Mouse (Mus musculus) hindbrain, embryonic 15.5 days (tissue): ENCODE measurements at regions not wholly inside any gene's neighbourhood (a gene's known extent, or its start where the extent isn't known, plus 50 kb on each side); places are given as distances from the start of the nearest gene placed in this dataset.

Experiments used
- ATAC-seq: fragments of 200-750 bp; cut with Nextera tagmentation; 2 replicates; pipeline ENCODE4 v1.8.0; 2017; ENCODE audit warnings: low read depth, moderate number of reproducible peaks, moderate TSS enrichment; ENCODE audit not compliant: low FRiP score
- H3K27ac ChIP-seq: fragments of 300-500 bp; sonication (generic); replicated peaks from 2 replicates; pipeline ENCODE4 v1.5.1; 2015; ENCODE audit warnings: mild to moderate bottlenecking, inconsistent platforms
- H3K27me3 ChIP-seq: fragments of 300-500 bp; sonication (generic); 2 replicates; pipeline ENCODE4 v1.6.1; 2015; ENCODE audit warnings: control low read depth, inconsistent platforms
- H3K36me3 ChIP-seq: fragments of 300-500 bp; sonication (generic); 2 replicates; pipeline ENCODE4 v1.6.1; 2015; ENCODE audit warnings: control low read depth, inconsistent platforms
- H3K4me1 ChIP-seq: fragments of 300-500 bp; sonication (generic); replicated peaks from 2 replicates; pipeline ENCODE4 v1.6.1; 2015; ENCODE audit warnings: control low read depth, inconsistent platforms
- H3K4me2 ChIP-seq: fragments of 300-500 bp; sonication (generic); 2 replicates; pipeline ENCODE4 v1.6.1; 2015; ENCODE audit warnings: moderate library complexity, mild to moderate bottlenecking, inconsistent platforms
- H3K4me3 ChIP-seq: fragments of 300-500 bp; sonication (generic); 2 replicates; pipeline ENCODE4 v1.5.1; 2015; ENCODE audit warnings: mild to moderate bottlenecking, inconsistent platforms
- H3K9ac ChIP-seq: fragments of 300-500 bp; sonication (generic); 2 replicates; pipeline ENCODE4 v1.6.1; 2015; ENCODE audit warnings: inconsistent platforms
- H3K9me3 ChIP-seq: fragments of 300-500 bp; sonication (generic); 2 replicates; pipeline ENCODE4 v1.6.1; 2016; ENCODE audit warnings: control low read depth, inconsistent platforms
- WGBS: fragments of 180-500 bp; shearing (Covaris S2); methylation state at CpG from one replicate; pipeline ENCODE4 v1.1.7; 2015; 5-methylcytosine and 5-hydroxymethylcytosine counted together

DNA sequence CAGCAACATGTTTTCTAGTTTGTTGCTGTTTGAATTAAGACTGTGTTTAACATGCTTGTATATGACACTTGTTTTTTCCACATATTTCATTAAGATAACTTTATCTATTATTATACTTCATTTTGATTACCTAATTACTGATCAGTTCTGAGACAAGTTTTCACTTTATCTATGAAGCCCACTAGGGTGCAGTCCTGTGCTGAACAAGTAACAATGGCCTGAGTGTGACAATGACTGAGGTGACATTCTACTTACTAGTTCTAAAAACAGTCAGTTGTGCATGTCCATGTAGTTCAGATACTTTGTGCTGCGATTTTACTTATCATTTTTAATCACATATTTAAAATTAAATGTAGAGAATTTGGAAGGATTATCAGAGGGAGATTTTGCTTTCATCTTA is 1795.2 kb upstream of the Gm37988 start:
- Histone ChIP-seq H3K27me3 (no peaks in the 10 kb centered on the region), H3K36me3 (no peaks in the 10 kb centered on the region), H3K4me1 (no peaks in the 10 kb centered on the region), H3K9ac (no peak overlapping the region), H3K4me2 (no peak overlapping the region), H3K4me3 (no peak overlapping the region), H3K27ac (no peak overlapping the region), H3K9me3 (no peaks in the 10 kb centered on the region)
- WGBS = 72% methylated on average over 1 of the region's 1 CpGs
- ATAC-seq = no peak

DNA sequence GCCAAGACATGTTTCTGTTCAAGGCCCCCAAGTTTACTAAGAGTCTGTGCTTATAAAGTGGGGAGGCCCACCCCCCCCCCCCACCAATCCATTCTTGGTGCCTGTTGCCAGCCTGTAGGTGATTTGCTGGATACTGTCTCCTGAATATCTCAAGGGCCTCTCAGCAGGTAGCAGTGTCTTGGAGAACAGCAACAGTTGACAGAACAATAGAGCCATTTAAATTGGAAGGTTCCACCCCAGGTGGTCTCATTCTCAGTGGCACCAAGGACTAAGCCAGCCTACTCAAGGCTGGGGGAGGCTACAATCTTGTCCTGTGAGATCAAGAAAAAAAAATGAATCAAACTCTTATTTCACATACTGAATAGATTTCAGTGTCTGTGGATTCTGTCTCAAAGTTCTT is 1744.9 kb upstream of the Gm37988 start:
- no peaks in the 10 kb centered on the region for H3K4me1 ChIP-seq
- H3K27ac ChIP-seq = no peak overlapping the region
- H3K4me3 ChIP-seq = no peak overlapping the region
- no peak for ATAC-seq
- no peaks in the 10 kb centered on the region for H3K36me3 ChIP-seq
- H3K9me3 ChIP-seq = no peaks in the 10 kb centered on the region
- H3K4me2 ChIP-seq = no peak overlapping the region
- H3K27me3 ChIP-seq = no peaks in the 10 kb centered on the region
- H3K9ac ChIP-seq = no peak overlapping the region

GRCm38 (mm10) chr1:3094375-3094774 is 1713.3 kb upstream of the Gm37988 start:
- Histone ChIP-seq H3K27me3 (no peaks in the 10 kb centered on the region), H3K27ac (no peak overlapping the region), H3K4me3 (no peak overlapping the region), H3K4me2 (no peak overlapping the region), H3K4me1 (no peaks in the 10 kb centered on the region), H3K36me3 (no peaks in the 10 kb centered on the region), H3K9ac (no peak overlapping the region), H3K9me3 (no peaks in the 10 kb centered on the region)
- no peak for ATAC-seq

- Histone ChIP-seq H3K36me3 (no peaks in the 10 kb centered on the region), H3K9me3 (no peaks in the 10 kb centered on the region), H3K27me3 (no peaks in the 10 kb centered on the region), H3K4me1 (no peaks in the 10 kb centered on the region), H3K4me3 (no peak overlapping the region), H3K9ac (no peak overlapping the region), H3K27ac (no peak overlapping the region), H3K4me2 (no peak overlapping the region)
- WGBS = 56% methylated on average over 1 of the region's 1 CpGs
- ATAC-seq = no peak
Measured at GRCm38 (mm10) chr1:3094910-3095309, 1712.8 kb upstream of the Gm37988 start.

DNA sequence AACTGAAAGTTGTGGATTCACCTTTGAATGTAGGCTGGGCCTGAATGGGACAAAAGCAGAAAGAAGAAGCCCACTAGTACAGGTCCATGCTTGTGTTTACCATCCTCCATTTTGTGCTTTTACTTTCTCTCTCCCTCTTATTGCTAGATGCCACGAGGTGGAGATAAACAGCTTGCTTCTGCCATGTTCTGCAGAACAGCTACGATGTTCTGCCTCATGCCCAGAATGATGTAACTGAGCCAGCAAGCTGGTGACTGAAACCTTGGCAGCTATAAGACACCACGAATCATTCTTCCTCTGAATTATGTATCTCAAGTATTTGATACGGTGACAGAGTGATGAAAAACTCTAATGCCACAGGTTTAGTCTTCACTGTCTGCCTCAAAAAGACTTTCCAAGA is 1694.1 kb upstream of the Gm37988 start:
- Histone ChIP-seq H3K4me1 (no peaks in the 10 kb centered on the region), H3K9me3 (no peaks in the 10 kb centered on the region), H3K27me3 (no peaks in the 10 kb centered on the region), H3K4me2 (no peak overlapping the region), H3K9ac (no peak overlapping the region), H3K4me3 (no peak overlapping the region), H3K27ac (no peak overlapping the region), H3K36me3 (no peaks in the 10 kb centered on the region)
- 84% methylated on average over 4 of the region's 4 CpGs for WGBS
- no peak for ATAC-seq

GRCm38 (mm10) chr1:3119498-3120391 is 1687.9 kb upstream of the Gm37988 start:
- no peak for ATAC-seq
- WGBS = 32% methylated on average over 2 of the region's 2 CpGs
- no peak overlapping the region for H3K9ac ChIP-seq
- no peak overlapping the region for H3K27ac ChIP-seq
- no peaks in the 10 kb centered on the region for H3K36me3 ChIP-seq
- H3K4me3 ChIP-seq = no peak overlapping the region
- H3K4me1 ChIP-seq = peaks cover 5% of the 10 kb centered on the region; the same call in 1 of the 2 replicates
- no peak overlapping the region for H3K4me2 ChIP-seq
- H3K9me3 ChIP-seq = no peaks in the 10 kb centered on the region
- H3K27me3 ChIP-seq = no peaks in the 10 kb centered on the region

DNA sequence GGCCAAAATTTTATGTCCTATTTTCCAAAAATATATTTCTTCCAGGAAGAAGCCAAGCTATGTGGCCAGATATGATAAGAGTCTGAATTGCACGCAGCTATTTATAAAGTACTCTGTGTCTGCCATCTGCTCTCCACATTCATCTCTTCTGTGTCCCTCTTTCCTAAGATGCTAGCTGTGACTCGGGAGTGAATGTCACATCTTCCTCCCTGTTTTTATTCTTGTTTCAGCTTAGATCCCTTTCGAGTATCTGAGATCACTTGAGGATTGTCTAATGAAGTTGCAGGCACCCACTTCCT is 1687.4 kb upstream of the Gm37988 start:
- Histone ChIP-seq H3K9me3 (no peaks in the 10 kb centered on the region), H3K9ac (no peak overlapping the region), H3K4me2 (no peak overlapping the region), H3K4me3 (no peak overlapping the region), H3K27me3 (no peaks in the 10 kb centered on the region), H3K4me1 (peaks cover 5% of the 10 kb centered on the region; the same call in 1 of the 2 replicates), H3K36me3 (no peaks in the 10 kb centered on the region), H3K27ac (no peak overlapping the region)
- WGBS = 70% methylated on average over 3 of the region's 3 CpGs
- ATAC-seq = no peak

DNA sequence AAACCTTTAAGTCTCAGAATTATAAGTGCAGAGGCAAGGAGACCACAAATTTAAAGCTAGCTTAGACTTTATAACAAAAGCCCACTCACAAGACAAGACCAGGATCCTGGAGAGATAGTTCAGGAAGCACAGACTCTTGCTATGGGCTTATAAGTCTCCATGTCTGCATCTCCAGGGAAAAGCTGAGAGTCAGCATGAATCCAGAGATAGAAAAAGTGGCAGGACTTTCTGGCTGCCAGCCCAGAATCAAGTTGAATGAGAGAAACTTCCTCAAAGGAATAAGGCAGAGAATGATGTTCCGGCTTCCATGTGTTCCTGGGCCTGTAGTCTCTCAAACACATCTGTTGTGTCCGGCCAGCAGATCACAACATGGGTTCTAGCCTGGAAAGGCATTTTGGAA is 1686.4 kb upstream of the Gm37988 start:
- Histone ChIP-seq H3K27me3 (no peaks in the 10 kb centered on the region), H3K36me3 (no peaks in the 10 kb centered on the region), H3K9ac (no peak overlapping the region), H3K4me1 (peaks cover 5% of the 10 kb centered on the region; the same call in 1 of the 2 replicates), H3K9me3 (no peaks in the 10 kb centered on the region), H3K27ac (no peak overlapping the region), H3K4me2 (no peak overlapping the region), H3K4me3 (no peak overlapping the region)
- 74% methylated on average over 2 of the region's 2 CpGs for WGBS
- ATAC-seq = no peak

GRCm38 (mm10) chr1:3121745-3122144 is 1685.9 kb upstream of the Gm37988 start:
- ATAC-seq = peak; percentile 56; the same call in 1 of the 2 replicates
- 95% methylated on average over 10 of the region's 10 CpGs for WGBS
- Histone ChIP-seq H3K36me3 (no peaks in the 10 kb centered on the region), H3K9ac (no peak overlapping the region), H3K4me2 (no peak overlapping the region), H3K4me3 (no peak overlapping the region), H3K27me3 (no peaks in the 10 kb centered on the region), H3K9me3 (no peaks in the 10 kb centered on the region), H3K4me1 (peaks cover 5% of the 10 kb centered on the region; the same call in 1 of the 2 replicates), H3K27ac (no peak overlapping the region)
